Mouse (Mus musculus) erythroid progenitor cell, adult 5-6 weeks (primary cell): ENCODE results near the gene Igdcc4. TPM values are rescaled to one million over a fixed set of nuclear protein-coding genes. Genes with fewer than 3 reads are reported as not detected.
"Not testable (repeated sequence)": the region's sequence is repeated elsewhere in the genome, so short reads cannot be mapped to it uniquely, and the experiment has no call there.

Experiments
- ATAC-seq: replicated peaks from 2 replicates; pipeline ENCODE4 v1.8.0; 2016; ENCODE audit warnings: moderate number of reproducible peaks, mild to moderate bottlenecking, moderate TSS enrichment, inconsistent platforms; ENCODE audit not compliant: poor library complexity, low FRiP score, severe bottlenecking
- total RNA-seq, 2 experiments: library from RNA; stranded (forward) in 1 of 2; stranded (reverse) in 1 of 2; fragments of 150-400 nt in 1 of 2; fragments of 186-747, 209-891 nt in 1 of 2; gene quantifications; 2 replicates each; pipeline versions ENCODE4 v1.2.3 to v1.2.4; 2015 to 2017; ENCODE audit warnings: low replicate concordance in 2 of 2

The Igdcc4 gene
- total RNA-seq (2015; ENCODE audit: low replicate concordance) (not detected in 2 replicates), total RNA-seq (2017; ENCODE audit: low replicate concordance) (not detected in 2 replicates)

DNA sequence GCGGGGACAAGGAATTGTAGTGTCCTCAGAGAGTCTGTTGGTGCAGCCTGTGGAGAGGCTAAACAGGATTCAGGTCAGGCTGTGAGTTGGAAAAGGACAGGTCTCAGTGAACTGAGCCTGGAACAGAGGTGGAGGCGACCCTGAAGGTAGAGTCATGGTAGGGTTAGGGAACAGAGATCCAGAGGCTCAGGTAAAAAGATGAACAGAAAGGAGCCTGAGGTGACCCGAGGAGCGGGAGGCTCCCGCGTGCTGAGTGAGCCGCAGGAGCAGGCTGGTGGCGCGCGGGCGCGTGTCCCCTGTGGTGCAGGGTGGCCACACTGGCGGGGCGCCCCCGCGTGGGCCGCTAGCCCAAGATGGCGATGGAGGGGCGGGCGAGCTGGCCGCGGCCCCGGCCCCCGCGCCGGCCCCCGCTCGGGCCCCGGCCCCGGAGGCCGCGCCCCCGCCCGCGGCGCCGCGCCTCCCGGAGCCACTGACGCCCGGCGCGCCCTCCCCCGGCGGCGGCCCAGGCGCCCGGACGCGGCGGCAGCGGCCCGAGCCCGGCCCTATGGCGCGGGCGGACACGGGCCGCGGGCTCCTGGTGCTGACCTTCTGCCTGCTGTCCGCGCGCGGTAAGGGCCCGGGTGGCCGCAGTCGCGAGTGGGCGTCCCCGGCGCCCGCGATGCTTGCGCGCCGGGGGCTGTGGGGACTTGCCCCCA is at the start of gene Igdcc4:
Igdcc4 (plus strand) TSS at position 496 of the 695 bp plus-strand sequence.
- no peak for ATAC-seq

DNA sequence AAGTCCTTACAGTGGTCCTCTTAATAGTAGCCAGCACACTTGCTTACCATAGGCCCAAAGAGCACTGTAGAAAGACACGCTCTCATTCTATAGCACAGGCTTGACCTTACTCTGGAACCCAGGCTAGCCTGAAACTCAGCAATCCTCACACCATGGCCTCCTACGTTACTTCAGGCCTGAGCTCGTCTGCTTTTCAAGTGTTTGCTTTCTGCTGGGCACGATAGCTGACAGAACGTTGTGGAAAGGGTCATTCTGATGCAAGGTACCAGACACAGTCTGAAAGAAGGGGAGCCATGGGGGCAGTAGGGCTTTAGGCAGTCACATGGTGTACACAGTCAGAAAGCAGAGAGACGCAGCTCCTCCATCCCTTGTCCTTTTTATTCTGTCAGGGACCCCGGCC is 37.0 kb upstream of the Igdcc4 start:
- ATAC-seq, result no peak

DNA sequence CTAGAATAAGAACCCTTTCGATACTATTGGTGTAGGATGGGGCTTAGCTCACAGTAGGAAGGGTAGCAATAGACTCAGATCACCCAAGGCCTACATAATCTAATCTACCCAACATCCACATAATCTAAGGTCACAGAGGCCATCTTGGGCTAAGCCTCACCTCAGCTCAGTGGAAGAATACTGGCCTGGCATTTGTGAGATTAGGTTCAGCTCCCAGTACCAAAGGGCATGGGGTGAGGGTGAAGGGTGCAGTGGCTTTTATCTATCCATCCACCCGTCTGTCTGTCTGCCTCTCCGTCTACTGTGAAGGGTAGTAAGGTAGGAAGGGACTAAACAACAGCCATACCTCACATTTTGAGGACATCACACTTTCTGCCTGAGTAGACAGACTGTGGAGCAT is 30.7 kb upstream of the Igdcc4 start:
- peak; percentile 94 for ATAC-seq

DNA sequence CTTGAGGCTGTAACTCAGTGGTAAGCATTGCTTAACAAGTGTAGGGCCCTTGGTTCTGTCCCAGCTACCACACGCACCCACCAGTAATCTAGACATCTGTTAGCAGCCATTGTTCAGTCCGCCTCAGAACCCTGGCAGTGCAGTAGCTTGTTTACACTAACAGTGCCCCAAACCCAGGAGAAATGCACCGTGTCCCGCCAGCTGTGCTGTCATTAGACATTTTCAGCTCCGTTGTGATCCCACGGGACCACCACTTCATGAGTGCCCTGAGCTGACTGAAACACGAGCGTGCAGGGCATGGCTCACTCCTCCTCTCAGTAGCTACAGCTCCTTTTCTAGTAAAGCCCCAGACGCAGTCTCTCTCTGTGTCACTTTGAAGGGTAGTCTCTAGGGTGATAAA is 27.7 kb upstream of the Igdcc4 start:
- ATAC-seq, result no peak

DNA sequence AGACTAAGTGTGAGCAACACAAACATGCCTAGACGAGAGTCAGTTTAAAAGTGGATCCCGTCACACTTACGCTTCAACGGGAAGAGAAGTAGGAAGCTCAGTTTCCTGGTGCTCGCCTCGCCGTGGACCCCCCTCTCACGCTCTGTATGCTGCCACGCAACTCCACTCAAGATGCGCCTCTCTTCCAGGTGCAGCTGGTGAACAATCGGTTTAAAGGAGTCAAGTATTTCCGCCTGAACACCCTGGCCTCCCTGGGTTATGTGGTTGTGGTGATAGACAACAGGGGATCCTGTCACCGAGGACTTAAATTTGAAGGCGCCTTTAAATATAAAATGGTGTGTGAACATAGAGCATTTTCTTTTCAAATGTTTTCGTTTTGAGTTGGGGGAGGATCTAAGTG is 27.0 kb upstream of the Igdcc4 start:
- no peak for ATAC-seq

DNA sequence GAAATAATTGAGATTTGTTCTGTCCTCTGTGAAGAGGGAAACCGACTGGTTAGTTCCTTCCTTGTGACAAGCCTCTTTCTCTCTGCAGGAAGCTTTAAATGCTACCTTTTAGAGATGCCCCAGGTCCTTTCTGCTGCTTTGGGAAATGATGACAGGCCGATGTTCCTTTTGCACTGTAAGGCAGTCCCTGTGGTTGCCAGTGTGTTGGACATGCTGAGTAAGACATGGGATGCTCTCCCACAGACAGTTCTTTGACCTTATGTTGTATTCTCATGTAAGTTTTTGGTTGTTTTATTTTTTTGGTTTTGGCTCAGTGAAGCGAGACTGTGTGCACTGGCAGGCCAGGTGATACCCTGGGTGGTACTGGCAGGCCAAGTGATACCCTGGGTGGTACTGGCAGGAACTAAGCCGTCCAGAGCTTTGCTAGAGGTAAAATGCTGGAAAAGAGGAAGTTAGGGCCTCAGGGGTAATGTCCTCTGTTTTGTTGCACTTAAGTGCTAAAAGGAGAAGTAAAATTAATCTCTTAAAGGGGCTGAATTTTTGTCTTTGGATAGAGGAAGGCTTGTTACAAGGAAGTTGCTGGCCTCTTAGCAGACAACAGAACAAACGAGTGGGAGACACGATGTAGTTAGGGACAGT is 26.3 kb upstream of the Igdcc4 start:
- no peak for ATAC-seq

DNA sequence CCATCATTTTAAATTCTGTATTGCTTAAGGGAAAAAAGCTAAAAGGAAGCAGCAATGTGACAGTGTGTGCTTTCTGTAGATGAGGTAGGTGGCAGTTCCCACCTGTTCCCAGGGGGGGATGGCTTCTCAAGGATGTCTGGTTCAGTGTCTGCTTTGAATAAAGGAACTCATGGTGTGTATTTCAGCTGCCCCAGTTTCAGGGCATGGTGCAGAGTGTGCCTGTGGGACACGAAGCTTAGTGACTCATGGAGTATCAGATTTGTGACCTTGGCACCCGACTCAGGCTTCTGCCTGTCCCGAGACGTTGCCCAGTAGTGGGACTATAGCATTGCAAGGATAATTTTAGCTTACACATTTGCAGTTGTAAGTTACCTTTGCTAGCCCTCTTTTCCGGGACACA is 23.8 kb upstream of the Igdcc4 start:
- ATAC-seq, result no peak

DNA sequence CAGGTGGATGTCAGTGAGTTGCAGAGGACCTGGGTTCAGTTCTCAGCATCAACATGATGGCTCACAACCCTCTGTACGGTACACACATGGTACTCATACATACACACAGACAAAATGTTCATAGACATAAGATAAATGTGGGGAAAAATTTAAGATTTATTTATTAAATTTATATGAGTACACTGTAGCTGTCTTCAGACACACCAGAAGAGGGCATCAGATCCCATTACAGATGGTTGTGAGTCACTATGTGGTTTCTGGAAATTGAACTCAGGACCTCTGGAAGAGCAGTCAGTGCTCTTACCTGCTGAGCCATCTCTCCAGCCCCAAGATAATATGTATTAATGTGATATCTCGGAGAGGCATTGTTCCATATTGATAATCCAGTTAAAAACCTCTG is 21.1 kb upstream of the Igdcc4 start:
- ATAC-seq, result not testable (repeated sequence)

DNA sequence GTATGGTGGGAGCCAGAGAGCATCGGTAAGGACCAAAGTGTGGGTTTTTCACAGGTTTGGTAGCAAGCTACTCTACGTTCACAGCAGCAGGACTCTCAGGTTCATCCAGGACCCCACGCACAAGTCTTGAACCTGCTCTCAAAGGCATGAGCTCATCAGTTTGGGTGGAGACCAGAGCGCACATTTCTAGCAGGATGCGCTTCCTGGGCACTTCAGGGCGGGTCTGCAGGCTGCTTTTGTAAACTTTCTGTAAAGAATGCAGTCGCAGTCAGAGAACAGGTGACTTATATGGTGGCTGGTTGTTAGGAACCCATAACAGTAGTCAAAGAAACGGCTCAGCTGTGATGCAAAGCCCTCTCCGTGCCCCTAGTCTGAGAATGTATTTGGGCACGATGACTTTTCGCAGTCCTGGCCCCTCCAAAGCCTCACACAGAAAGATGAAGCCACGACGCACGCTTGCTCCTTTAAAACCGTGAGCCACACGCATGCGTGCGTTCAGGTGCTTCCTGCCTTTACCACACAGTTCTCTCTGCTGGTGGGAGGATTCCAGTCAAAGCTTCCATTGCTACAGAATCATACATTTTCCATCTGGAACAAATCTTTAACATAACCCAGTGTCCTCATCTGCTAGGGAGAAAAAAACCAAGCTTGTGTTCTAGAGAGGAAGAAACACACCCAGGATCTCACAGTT is 18.1 kb upstream of the Igdcc4 start:
- ATAC-seq, result no peak

DNA sequence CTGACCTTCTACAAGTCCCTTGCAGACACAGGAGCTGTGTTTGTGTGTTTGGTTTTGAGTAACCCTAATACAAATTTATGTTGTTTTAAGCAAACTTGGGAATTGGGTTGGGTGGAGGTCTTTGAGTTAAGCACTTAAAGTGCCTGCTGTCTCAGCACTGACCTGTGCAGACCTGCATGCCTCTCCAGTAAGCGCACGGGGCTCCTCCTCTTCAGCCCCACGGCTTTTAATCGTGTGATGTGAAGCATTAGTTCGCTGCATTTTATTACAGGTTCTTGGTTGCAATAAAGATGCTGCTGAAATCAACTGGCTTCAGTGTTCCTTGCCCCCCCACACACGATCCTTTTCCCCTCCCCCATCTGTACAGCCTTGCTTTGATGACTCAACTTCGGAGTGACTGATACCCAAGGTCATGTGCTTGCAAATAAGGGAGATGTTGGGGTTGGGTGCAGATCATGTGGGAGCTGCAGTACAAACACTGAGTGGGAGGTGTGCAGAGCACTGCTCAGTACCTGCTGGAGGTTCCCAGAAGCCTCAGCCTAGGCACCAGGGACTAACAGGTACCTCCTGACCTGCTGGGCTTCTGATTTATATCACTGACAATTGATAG is 17.0 kb upstream of the Igdcc4 start:
- no peak for ATAC-seq

DNA sequence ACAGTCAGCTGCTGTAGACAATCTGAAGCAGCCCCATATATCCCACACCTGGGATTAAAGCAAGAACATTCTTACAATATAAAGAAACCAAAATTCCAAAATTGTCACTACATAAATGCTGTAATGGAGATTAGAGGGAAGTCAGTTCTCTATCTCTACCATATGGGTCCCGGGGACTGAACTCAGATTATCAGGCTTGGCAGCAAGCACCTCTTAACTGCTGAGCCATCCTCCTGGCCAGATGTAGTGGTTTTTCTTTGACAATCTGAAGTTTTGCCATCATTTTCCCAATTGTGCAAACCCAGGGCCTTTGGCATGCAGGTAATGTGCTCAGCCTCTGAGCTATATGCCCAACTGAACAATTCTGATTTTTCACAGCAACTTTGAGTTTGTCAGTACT is 16.0 kb upstream of the Igdcc4 start:
- ATAC-seq, result no peak

DNA sequence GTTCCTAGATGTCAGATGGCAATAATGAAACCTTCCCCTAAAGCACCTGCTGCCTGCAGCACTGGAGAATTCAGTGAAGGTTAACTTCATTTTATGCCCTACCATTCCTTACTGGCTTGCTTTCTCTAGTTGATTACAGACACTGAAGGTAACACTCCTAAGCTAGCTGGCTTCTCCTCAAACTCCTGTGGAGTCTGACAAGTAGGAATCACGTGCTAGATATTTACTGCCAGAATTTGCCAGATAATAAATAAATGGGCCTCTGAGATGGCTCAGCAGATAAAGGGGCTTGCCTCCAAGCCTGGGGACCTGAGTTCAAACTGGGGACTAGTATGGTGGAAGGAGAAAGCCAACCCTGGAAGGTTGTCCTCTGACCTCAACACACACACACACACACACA is 14.5 kb upstream of the Igdcc4 start:
- ATAC-seq, result no peak

DNA sequence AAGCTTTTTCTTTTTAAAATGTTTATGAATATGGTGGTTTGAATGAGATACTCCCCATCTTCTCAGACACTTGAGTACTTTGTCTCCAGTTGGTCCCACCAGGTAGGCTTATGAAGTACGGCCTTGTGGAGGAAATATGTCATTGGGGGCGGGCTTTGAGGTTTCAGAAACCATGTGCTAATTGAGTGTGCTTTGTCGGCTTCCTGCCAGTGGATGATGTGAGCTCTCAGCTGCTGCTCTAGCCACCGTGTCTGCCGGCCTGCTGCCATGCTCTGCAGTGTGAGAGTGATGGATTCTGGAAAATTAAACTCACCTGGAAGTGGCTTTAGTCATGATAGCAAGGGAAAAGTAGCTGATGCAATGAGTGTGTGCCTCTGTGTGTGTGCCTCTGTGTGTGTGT is 13.8 kb upstream of the Igdcc4 start:
- ATAC-seq, result no peak

DNA sequence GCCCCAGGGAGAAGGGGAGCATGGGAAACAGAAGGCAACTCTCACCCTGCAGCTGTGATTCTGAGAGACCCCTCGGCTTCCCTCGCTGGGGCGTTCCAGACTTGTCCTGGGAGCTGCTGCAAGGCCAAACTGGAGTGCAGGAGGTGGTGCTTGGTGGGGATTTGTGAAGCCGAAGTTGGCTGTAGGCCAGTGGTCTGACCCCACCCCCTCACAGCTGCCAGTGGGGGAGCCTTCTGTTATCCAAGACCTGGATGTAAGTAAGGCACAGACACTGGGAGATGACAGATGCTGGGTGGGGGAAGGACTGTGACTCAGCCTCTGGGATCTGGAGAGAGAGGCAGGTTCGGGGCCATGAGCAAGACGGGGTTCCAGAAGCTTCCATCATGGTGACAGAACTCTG is 7.0 kb upstream of the Igdcc4 start:
- ATAC-seq, result no peak

DNA sequence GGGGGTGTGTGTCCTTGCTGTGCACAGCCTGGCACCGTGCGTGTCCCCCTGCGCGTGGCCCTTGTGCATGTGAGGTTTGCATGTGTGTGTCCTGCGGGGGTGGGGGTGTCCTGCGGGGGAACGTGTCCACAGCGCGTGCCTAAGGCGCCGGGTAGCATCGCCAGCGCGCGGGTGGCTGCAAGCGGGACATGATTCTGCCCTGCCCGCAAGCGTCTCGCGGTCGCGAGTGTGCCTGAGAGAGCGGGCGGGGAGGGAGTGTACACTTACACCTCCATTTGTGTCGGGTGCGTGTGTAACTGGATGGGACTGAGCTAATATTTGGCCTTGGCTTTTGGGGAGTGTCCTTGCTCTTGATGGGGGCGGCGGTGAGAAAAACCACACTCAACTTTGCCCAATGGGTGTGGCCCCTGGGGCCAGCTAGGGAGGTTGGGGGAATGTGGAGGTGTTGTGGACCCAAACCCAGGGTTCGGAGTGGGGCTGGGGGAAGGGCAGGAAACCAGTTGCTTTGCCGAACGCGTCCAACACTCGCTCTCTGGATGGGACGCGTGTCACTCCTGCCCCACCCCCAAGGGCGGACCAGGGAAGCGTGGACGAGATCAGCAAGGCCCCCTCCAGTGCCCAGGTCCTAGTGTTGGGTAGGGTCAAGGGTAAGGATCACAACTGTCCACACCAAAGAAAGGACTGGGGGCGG is 545 bp downstream of the Igdcc4 start:
- ATAC-seq, result no peak

DNA sequence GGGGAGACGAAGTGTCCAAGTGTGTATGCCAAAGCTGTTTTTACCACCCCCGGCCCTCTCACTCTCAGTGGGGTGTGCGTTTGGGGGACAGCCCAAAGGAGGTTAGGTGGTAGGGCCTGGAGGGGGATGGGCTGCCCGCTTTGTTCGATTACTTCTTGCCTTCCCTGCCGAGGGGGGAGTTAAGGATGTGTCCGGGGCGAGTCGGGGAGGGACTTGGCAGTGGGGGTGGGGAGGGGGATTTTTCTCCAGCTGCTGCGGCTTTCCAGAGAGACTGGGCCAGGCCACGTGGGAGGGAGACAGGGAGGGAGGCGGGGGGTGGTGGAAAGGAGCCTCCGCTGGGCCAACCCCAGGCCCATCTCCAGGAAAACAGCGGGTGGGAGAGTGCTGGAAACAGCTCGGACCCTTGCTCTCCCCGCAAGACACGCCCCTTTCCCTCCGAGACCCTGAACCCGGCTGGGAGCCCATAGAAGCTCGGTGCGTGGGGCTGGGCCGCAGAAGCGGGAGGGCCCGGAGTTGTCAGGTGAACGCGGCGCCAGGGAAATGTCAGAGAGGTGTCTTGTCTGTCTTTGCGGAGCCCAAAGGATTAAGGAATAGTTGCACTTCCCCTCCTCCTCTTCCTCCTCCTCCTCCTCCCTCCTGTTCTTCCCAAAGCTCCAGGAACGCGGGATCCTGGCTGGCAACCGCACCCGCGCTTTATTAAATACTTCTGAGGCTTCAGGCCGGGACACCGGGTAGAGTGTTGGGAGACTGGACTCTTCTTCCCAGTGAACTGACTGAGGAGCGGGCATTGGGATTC is 1.3 kb downstream of the Igdcc4 start:
- no peak for ATAC-seq

DNA sequence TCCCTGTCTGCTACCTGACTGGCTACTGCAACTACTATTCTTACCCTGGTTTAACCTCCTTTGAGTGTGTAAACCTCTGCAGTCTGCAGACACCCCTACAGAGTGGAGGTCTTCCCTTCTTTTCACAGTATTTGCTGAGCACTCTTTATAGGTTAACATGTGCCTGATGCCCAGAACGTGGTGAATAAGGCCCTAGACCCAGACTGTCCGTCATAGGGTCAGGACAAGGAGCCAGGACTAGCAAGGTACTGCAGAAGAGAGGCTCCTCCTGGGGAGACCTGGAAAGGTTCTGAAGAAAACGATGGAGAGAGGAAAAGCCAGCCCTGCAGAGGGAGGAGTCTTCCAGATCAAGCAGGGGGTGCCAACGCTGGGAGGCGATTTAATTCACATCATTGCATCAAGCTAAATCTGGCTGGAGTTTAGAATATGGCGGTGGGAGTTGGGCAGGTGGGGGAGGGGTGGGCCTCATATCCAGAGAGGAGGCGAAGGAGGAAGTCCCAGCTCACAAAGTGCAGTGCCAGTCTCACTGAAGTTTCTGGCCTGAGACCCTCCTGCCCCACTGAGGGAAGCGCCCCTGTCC is 2.0 kb downstream of the Igdcc4 start:
- ATAC-seq, result no peak

DNA sequence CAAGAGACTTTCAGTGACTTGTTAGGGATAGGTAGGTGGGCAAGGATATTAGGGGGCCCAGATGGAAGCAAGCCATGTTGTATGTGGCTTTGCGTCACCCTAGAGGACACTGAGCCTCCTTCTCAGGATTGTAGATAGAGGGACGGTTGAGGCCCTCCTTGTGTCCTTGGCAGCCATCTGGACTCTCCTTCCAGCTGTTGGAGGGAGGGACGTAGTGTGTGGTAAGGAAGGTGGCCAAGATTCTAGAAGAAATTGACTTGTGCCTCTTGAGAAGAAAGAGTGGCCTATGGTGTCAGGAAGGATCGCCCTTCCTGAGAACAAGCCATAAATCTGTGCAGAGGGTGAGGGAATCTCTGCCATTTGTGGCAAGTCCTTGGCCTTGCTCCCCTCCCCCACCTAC is 5.5 kb downstream of the Igdcc4 start:
- ATAC-seq, result no peak

DNA sequence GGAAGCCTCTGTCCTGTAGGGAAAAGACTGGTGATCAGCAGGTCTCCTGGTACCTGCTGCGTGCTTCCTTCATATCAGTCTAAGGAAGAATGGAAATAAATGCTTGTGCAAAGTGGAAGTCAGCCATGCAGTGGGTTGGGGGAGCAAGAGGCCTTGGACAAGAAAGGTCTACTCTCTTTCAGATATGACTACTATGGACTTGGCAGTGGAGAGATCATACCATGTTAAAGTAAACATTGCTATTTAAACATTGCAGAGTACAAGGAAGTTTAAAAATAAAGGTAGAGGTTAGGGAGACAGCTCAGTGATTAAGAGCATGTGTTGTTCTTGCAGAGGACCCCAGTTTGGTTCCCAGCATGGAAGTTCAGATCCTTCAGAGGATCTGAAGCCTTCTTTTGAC is 6.6 kb downstream of the Igdcc4 start:
- ATAC-seq, result no peak
